Mouse (Mus musculus) embryonic facial prominence, embryonic 10.5 days (tissue): ENCODE data around the gene Commd9. TPM values are rescaled to one million over a fixed set of nuclear protein-coding genes. Genes with fewer than 3 reads are reported as not detected.

Experiments
- DNase-seq: peaks from one replicate; pipeline ENCODE4 v3.0.0-alpha.2; 2017; ENCODE audit warnings: low spot score
- H3K27ac ChIP-seq: fragments of 300-500 bp; sonication (generic); replicated peaks from 2 replicates; pipeline ENCODE4 v1.5.1; 2016; ENCODE audit warnings: mild to moderate bottlenecking
- H3K27me3 ChIP-seq: fragments of 300-500 bp; sonication (generic); replicated peaks from 2 replicates; pipeline ENCODE4 v1.6.1; 2016; ENCODE audit warnings: low read depth, mild to moderate bottlenecking; ENCODE audit not compliant: poor library complexity, severe bottlenecking
- H3K36me3 ChIP-seq: fragments of 300-500 bp; sonication (generic); replicated peaks from 2 replicates; pipeline ENCODE4 v1.6.1; 2016; ENCODE audit warnings: mild to moderate bottlenecking, moderate library complexity
- H3K4me1 ChIP-seq: fragments of 300-500 bp; sonication (generic); 2 replicates; pipeline ENCODE4 v1.6.1; 2016
- H3K4me3 ChIP-seq: fragments of 300-500 bp; sonication (generic); 2 replicates; pipeline ENCODE4 v1.5.1; 2016; ENCODE audit warnings: mild to moderate bottlenecking, moderate library complexity
- H3K9me3 ChIP-seq: fragments of 300-500 bp; sonication (generic); 2 replicates; pipeline ENCODE4 v1.6.1; 2016; ENCODE audit warnings: mild to moderate bottlenecking
- WGBS: fragments of 180-500 bp; shearing (Covaris S2); methylation state at CpG from one replicate; pipeline ENCODE4 v1.1.7; 2016; 5-methylcytosine and 5-hydroxymethylcytosine counted together
- polyA plus RNA-seq: library from polyadenylated mRNA; unstranded; fragments of >200 nt; fragmentation: Nextera tagmentation; extraction: Ambion mirVana; gene quantifications from 2 replicates; pipeline ENCODE4 v1.2.1, GENCODE M21; 2016

Commd9 gene
- polyA plus RNA-seq, 1 experiment from 2014 or later, result 60.6 TPM

DNA sequence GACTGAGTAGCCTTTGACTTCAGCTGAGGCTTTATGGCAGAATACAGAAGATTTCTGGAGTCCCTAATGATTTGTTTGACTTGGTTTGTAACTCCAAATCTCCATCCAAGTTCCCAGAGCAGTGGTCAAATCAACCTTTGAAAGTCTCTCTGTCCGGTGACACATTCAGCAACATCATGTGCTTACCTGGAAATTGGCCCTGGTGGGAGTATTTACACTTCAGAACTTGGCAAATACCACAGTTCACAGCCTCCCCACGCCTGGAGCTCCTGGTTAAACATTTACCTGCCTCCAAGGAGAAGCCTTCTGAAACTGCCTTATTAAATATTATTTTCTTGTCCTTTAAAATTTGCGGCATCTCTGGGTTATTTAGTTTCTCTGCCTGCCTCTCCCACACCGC is 37.1 kb downstream of the Commd9 start:
- DNase-seq, result no peak
- Histone ChIP-seq H3K27me3 (no peaks in the 10 kb centered on the region), H3K4me1 (peaks cover 7% of the 10 kb centered on the region), H3K27ac (no peak overlapping the region), H3K36me3 (no peaks in the 10 kb centered on the region), H3K9me3 (no peaks in the 10 kb centered on the region), H3K4me3 (no peak overlapping the region)
- WGBS, result 86% methylated on average over 4 of the region's 4 CpGs

DNA sequence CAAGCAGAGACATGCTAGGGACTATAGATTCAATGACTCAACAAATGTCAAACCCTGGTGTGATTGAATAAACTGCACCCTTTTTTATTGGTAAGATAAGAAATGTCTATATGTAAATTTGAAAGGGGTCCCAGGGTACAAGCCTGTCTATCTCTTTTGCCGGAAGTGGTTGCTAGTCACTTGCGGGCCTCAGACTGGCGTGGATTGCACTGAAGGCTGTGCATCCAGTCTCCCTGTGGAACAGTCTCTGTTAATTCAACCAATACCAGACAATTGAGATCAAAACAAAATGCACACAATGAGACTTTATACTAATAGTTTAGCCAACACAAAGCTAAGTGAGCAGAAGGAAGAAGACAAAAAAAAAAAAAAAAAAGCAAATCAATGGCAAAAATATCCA is 39.1 kb downstream of the Commd9 start:
- Histone ChIP-seq H3K4me3 (no peak overlapping the region), H3K27ac (no peak overlapping the region), H3K4me1 (peaks cover 3% of the 10 kb centered on the region; the same call in 1 of the 2 replicates), H3K27me3 (no peaks in the 10 kb centered on the region), H3K9me3 (no peaks in the 10 kb centered on the region), H3K36me3 (no peaks in the 10 kb centered on the region)
- 88% methylated on average over 3 of the region's 3 CpGs for WGBS
- no peak for DNase-seq

DNA sequence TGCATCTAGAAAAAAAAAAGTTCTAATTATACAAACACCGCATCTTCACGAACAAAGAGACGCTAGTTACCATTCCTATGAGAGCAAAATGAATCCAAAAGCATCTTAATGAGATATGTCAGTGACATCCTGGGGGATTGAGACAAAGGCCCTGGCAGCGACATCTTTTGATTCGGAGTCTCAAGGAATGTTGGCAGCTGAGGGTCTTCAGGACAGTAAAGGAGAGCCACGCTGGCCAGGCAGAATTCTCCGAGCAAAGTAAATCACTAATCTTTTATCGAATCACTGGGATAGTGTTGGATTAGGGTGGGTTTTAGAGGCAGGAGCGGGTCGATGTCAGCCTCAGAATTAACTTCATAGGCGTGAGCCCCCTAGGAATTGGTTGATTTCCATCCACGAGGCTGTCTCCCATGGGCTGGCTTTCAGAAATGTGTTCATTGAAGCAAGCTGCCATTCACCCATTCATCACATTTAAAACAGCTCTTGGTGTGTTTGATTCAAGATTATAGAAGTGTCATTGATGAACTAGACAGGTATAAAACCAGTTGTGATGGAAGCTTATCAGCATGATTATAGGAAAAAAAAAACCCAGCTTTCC is 39.6 kb downstream of the Commd9 start:
- Histone ChIP-seq H3K36me3 (no peaks in the 10 kb centered on the region), H3K4me3 (no peak overlapping the region), H3K27ac (no peak overlapping the region), H3K27me3 (no peaks in the 10 kb centered on the region), H3K4me1 (no peaks in the 10 kb centered on the region), H3K9me3 (no peaks in the 10 kb centered on the region)
- WGBS, result 74% methylated on average over 12 of the region's 12 CpGs
- DNase-seq, result no peak

DNA sequence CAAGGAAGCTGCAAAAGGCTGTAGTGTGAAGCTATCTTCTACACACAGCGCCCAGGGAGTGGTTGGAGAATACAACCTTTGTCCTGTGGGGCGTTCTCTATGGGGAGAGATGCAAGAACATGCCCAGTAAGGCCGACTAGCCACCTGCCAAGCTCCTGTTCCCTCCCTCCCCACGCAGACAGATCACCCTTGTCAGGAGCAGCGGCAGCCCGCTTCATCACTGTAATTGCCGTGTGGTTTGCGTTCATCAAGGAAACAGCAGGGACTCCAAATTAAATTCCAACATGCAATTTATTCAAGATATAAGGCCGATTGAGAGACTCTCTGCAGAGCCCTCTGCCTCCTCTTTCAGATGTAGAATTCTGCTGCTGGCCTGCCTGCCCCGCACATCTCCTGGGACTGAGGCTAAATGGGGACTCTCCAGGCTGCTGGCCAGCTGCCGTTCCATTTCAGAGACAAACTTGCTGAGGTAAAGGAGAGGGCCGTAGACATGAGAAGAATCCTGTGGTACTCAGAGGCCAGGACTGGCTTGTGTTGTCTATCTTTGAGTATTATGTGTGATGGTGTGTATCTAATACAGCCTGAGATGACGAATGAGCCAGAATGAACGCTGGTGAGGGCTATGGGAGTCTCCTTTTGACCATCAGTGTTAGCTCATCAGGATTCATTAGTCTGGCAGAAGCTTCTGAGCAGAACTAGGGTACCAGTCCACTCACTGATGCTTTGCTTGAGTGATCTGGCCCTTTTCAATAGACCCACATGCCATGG is 46.3 kb downstream of the Commd9 start:
- Histone ChIP-seq H3K36me3 (no peaks in the 10 kb centered on the region), H3K9me3 (no peaks in the 10 kb centered on the region), H3K27me3 (no peaks in the 10 kb centered on the region), H3K4me1 (no peaks in the 10 kb centered on the region), H3K4me3 (no peak overlapping the region), H3K27ac (no peak overlapping the region)
- DNase-seq, result no peak
- WGBS, result 84% methylated on average over 14 of the region's 14 CpGs

DNA sequence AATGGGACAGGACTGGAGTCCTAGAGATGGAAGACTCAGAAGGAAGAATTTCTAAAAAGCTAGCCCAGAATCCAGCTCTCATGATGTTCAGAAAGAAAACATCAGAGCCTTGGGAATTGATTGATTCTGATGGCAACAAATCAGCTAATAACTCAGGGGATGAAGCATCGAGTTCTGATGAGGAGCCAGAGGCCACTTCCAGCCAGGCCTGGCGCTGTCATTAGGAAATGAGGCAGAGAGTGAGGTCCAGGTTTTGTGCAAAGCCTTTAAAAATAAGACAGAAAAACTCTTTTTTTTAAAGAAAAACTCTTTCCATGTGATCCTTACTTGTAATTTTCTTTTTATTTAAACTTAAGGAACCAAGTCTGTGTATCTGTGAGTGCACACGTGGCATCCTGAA is 47.3 kb downstream of the Commd9 start:
- Histone ChIP-seq H3K9me3 (no peaks in the 10 kb centered on the region), H3K27ac (no peak overlapping the region), H3K4me1 (no peaks in the 10 kb centered on the region), H3K4me3 (no peak overlapping the region), H3K36me3 (no peaks in the 10 kb centered on the region), H3K27me3 (no peaks in the 10 kb centered on the region)
- DNase-seq, result no peak
- 84% methylated on average over 3 of the region's 3 CpGs for WGBS

DNA sequence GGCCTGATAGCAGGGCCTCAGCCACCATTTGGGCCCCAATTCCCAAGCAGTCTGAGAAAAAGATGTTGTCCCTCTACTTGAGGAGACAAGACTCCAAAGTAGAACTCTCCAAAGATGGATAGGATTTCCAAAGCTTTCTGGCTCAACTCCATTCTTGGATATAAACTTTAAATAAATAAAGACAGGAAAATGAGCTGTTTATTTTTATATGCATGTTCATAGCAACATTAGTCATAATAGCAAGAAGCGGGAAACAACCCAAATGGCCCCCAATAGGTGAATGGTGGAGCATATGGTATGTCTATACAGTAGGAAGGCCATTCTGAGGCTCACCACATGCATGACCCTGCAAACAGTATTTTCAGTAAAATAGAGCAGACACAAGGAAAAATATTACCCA is 49.0 kb downstream of the Commd9 start:
- Histone ChIP-seq H3K27ac (no peak overlapping the region), H3K4me1 (no peaks in the 10 kb centered on the region), H3K36me3 (no peaks in the 10 kb centered on the region), H3K27me3 (no peaks in the 10 kb centered on the region), H3K9me3 (peaks cover 6% of the 10 kb centered on the region; the same call in 1 of the 2 replicates), H3K4me3 (no peak overlapping the region)
- 90% methylated on average over 1 of the region's 1 CpGs for WGBS
- no peak for DNase-seq

DNA sequence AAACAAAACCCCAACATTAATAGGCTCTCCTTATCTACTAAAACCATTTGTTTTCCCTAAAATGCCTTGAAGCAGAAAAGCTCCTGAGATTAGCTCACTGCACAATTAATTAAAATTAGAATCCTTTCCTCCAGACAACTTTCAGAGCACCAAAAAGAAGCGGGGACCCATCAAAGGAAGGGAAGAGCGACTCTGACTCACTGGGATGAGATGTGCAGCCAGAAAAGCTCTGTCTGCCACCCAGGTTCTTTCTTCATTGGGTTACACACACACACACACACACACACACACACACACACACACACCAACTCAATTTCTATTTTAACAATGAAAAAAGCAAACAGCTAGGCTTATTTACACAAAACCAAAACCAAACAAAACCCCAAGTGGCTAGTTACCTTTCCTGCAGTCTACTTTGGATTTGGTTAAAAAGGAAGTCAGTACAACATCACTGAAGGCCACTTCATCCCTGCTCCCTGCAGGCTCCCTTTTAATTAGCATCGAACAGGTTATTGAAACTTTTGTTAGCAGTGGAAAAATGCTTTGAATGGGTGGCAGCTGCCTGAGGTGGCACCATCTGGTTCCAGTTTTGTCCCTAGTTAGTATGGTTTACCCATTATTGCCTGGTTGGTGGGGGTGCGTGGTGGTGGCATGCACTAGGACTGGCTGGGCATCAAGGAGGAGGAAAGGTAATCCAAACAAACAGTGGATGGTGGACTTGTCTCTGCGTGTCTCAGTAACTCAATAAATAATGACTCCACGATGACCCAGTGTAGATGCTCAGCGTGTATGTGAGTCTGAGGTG is 64.9 kb downstream of the Commd9 start:
- Histone ChIP-seq H3K36me3 (peaks cover 45% of the 10 kb centered on the region), H3K27ac (no peak overlapping the region), H3K9me3 (no peaks in the 10 kb centered on the region), H3K27me3 (no peaks in the 10 kb centered on the region), H3K4me1 (peaks cover 5% of the 10 kb centered on the region), H3K4me3 (no peak overlapping the region)
- WGBS, result 74% methylated on average over 7 of the region's 7 CpGs
- no peak for DNase-seq

Other genes starting within 250 kb of the Commd9 start
- gene Rag1, start 236.7 kb upstream of the Commd9 start, polyA plus RNA-seq, result 0.10 and 0.11 TPM in 2 replicates
- gene B230118H07Rik, start 236.7 kb upstream of the Commd9 start, polyA plus RNA-seq, result 47.2 and 52.1 TPM in 2 replicates
- 16.1 and 16.5 TPM in 2 replicates for gene Traf6, start 207.8 kb upstream of the Commd9 start, polyA plus RNA-seq
- gene Prr5l, start 3.2 kb upstream of the Commd9 start, polyA plus RNA-seq, result 21.5 and 22.8 TPM in 2 replicates